Mouse (Mus musculus) left cerebral cortex, postnatal 14 days (tissue): ENCODE data around the gene Rufy4. TPM values are rescaled to one million over a fixed set of nuclear protein-coding genes. Genes with fewer than 3 reads are reported as not detected.

Experiments used
- DNase-seq, 2 experiments: peaks; one replicate each; pipeline ENCODE4 v3.0.0; 2021 to 2022; ENCODE audit warnings: low spot score in 2 of 2, mixed read lengths in 1 of 2
- intact Hi-C: fragments of 180-260 bp; cut with DNase I; formaldehyde crosslinking; loops from one replicate; pipeline ENCODE4 v1.15.1; 2025
- total RNA-seq, 2 experiments: library from RNA; stranded (reverse); gene quantifications; 2 replicates each; pipeline ENCODE4 v1.2.3; 2021

Rufy4 gene
- total RNA-seq, 2 experiments from 2014 or later: 0.17 TPM; not detected in 1

- DNase-seq: no peak
- intact Hi-C loops: no loop called here
Measured at GRCm38 (mm10) chr1:74183006-74183405, 57.7 kb downstream of the Rufy4 start.

GRCm38 (mm10) chr1:74190471-74190870 is 65.1 kb downstream of the Rufy4 start:
- intact Hi-C loops: no loop called here
- DNase-seq: no peak

GRCm38 (mm10) chr1:74192711-74193110 is 67.4 kb downstream of the Rufy4 start:
- intact Hi-C loops: no loop called here
- DNase-seq: no peak

- intact Hi-C loops: no loop called here
- no peak for DNase-seq
Measured at GRCm38 (mm10) chr1:74194445-74194844, 69.1 kb downstream of the Rufy4 start, which contains the start of gene Cxcr1. Cxcr1 (minus strand) TSS chr1:74194631.

- DNase-seq: no peak
- intact Hi-C loops: loop anchor here (5.0 kb wide), 1 partner anchor 294 kb away; no protein-coding TSS in a partner anchor
Measured at GRCm38 (mm10) chr1:74195961-74196360, 70.6 kb downstream of the Rufy4 start.

GRCm38 (mm10) chr1:74196621-74197419 is 71.5 kb downstream of the Rufy4 start:
- intact Hi-C loops: loop anchor here (5.0 kb wide), 1 partner anchor 295 kb away; no protein-coding TSS in a partner anchor
- no peak for DNase-seq

Other genes starting within 250 kb of the Rufy4 start
- gene Tns1, start 1.1 kb upstream of the Rufy4 start, total RNA-seq: 10 to 100 TPM; 30.2 to 39.1 TPM
- gene Cxcr2, start 28.4 kb downstream of the Rufy4 start, total RNA-seq: under 1 TPM; 0.11 to 0.17 TPM
- gene Cxcr1, start 69.1 kb downstream of the Rufy4 start, total RNA-seq: not detected
- 100 to 1,000 TPM; 281 to 300 TPM for gene Arpc2, start 110.5 kb downstream of the Rufy4 start, total RNA-seq
- gene Gpbar1, start 153.0 kb downstream of the Rufy4 start, total RNA-seq: not detected
- 100 to 1,000 TPM; 135 to 137 TPM for gene Aamp, start 159.2 kb downstream of the Rufy4 start, total RNA-seq
- 100 to 1,000 TPM; 118 to 134 TPM for gene Pnkd, start 159.4 kb downstream of the Rufy4 start, total RNA-seq
- 10 to 100 TPM; 16.3 to 17.8 TPM for gene Tmbim1, start 180.1 kb downstream of the Rufy4 start, total RNA-seq
- gene Catip, start 236.6 kb downstream of the Rufy4 start, total RNA-seq: 1 to 10 TPM in 1 of 2 experiments, under 1 TPM in 1; 0.75 to 1.9 TPM
- 1 to 10 TPM; 3.4 to 4.3 TPM for gene Slc11a1, start 249.7 kb downstream of the Rufy4 start, total RNA-seq